In the genomic region with DNA sequence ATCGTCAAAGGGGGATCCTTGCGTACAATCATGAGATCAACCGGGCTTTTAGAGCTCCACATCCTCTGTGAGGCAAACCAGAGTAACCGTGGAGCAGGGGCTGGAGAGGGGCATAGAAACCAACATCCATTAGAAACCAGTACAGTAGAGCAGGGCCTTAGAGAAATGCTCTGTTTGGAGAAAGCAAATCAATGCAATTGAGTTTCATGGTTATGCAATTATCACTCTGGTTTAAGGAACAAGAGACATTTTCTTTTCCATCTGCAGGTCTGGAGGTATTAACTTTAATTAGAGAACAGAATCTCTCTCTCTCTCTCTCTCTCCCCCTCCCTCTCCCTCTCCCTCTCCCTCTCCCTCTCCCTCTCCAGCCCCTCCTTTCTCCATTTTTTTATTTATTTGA, we compare ENCODE assay signal across 41 mouse cellular contexts. TPM values are rescaled to one million over a fixed set of nuclear protein-coding genes. Genes with fewer than 3 reads are reported as not detected.
"Had no signal": no experiment of that assay in that cellular context is flagged by ENCODE, and none has a peak within 500 bp of the region (broad histone marks: within the 10 kb centered on the region; RNA-seq: fewer than 3 reads in every experiment).

No protein-coding gene starts in this region.

- H3K9me3 ChIP-seq: limb, embryonic 10.5 days; limb, embryonic 12.5 days; limb, embryonic 13.5 days; limb, embryonic 15.5 days; liver, embryonic 12.5 days; liver, embryonic 13.5 days; liver, embryonic 15.5 days; lung, embryonic 15.5 days; megakaryocyte, embryonic 14.5 days; midbrain, embryonic 10.5 days; midbrain, embryonic 12.5 days; midbrain, embryonic 13.5 days; midbrain, embryonic 15.5 days; neural tube, embryonic 12.5 days; neural tube, embryonic 13.5 days had no signal

- H3K36me3 ChIP-seq: limb, embryonic 10.5 days; limb, embryonic 12.5 days; limb, embryonic 13.5 days; limb, embryonic 15.5 days; liver, embryonic 12.5 days; liver, embryonic 13.5 days; liver, embryonic 15.5 days; lung, embryonic 15.5 days; midbrain, embryonic 10.5 days; midbrain, embryonic 12.5 days; midbrain, embryonic 13.5 days; midbrain, embryonic 15.5 days; neural tube, embryonic 12.5 days; neural tube, embryonic 13.5 days had no signal

- H3K27ac ChIP-seq: limb, embryonic 10.5 days; limb, embryonic 12.5 days; limb, embryonic 13.5 days; limb, embryonic 15.5 days; liver, embryonic 12.5 days; liver, embryonic 13.5 days; liver, embryonic 14.5 days; liver, embryonic 15.5 days; lung, embryonic 15.5 days; macrophage; midbrain, embryonic 10.5 days; midbrain, embryonic 12.5 days; midbrain, embryonic 13.5 days; midbrain, embryonic 15.5 days; neural tube, embryonic 12.5 days; neural tube, embryonic 13.5 days had no signal

- H3K4me1 ChIP-seq: limb, embryonic 12.5 days; limb, embryonic 13.5 days; limb, embryonic 15.5 days; liver, embryonic 12.5 days; liver, embryonic 13.5 days; liver, embryonic 15.5 days; megakaryocyte, embryonic 14.5 days; midbrain, embryonic 10.5 days; midbrain, embryonic 12.5 days; midbrain, embryonic 13.5 days; midbrain, embryonic 15.5 days; neural tube, embryonic 12.5 days; neural tube, embryonic 13.5 days had no signal

- DNase-seq: left cerebral cortex, postnatal 4 days; liver; liver, embryonic 13.5 days; liver, postnatal 0 days; lung, adult 18-20 months; lung, adult 2 months; lung, embryonic 14.5 days; lung, postnatal 10 days; lung, postnatal 14 days; lung, postnatal 36 days; lung, postnatal 4 days; midbrain, embryonic 14.5 days had no signal

- H3K4me2 ChIP-seq: limb, embryonic 12.5 days; limb, embryonic 13.5 days; limb, embryonic 15.5 days; liver, embryonic 11.5 days; liver, embryonic 12.5 days; liver, embryonic 13.5 days; liver, embryonic 15.5 days; lung, embryonic 14.5 days; lung, embryonic 15.5 days; midbrain, embryonic 11.5 days; midbrain, embryonic 12.5 days; midbrain, embryonic 13.5 days; midbrain, embryonic 15.5 days; neural tube, embryonic 12.5 days; neural tube, embryonic 13.5 days had no signal

- H3K9ac ChIP-seq: limb, embryonic 12.5 days; limb, embryonic 13.5 days; limb, embryonic 15.5 days; liver, embryonic 12.5 days; liver, embryonic 13.5 days; liver, embryonic 14.5 days; liver, embryonic 15.5 days; liver, postnatal 0 days; lung, embryonic 14.5 days; lung, embryonic 15.5 days; midbrain, embryonic 12.5 days; midbrain, embryonic 13.5 days; midbrain, embryonic 15.5 days; neural tube, embryonic 12.5 days; neural tube, embryonic 13.5 days had no signal

- ATAC-seq: liver, embryonic 12.5 days; liver, postnatal 0 days; lung, postnatal 0 days; midbrain, embryonic 13.5 days; midbrain, embryonic 15.5 days; midbrain, embryonic 16.5 days had no signal

- H3K27me3 ChIP-seq: limb, embryonic 12.5 days; limb, embryonic 13.5 days; limb, embryonic 15.5 days; liver, embryonic 12.5 days; liver, embryonic 13.5 days; liver, embryonic 15.5 days; lung, embryonic 15.5 days; midbrain, embryonic 12.5 days; midbrain, embryonic 13.5 days; midbrain, embryonic 15.5 days; neural tube, embryonic 12.5 days; neural tube, embryonic 13.5 days had no signal

- H3K4me3 ChIP-seq: limb, embryonic 10.5 days; limb, embryonic 12.5 days; limb, embryonic 13.5 days; limb, embryonic 15.5 days; liver, embryonic 12.5 days; liver, embryonic 13.5 days; liver, embryonic 15.5 days; lung, embryonic 15.5 days; megakaryocyte, embryonic 14.5 days; midbrain, embryonic 10.5 days; midbrain, embryonic 12.5 days; midbrain, embryonic 13.5 days; midbrain, embryonic 15.5 days; myocyte; neural tube, embryonic 12.5 days; neural tube, embryonic 13.5 days had no signal

RNA-seq across cellular contexts. Expression of a gene that starts 29.9 kb away (rescaled TPM):
- total RNA-seq: left cerebral cortex, postnatal 10 days; left cerebral cortex, postnatal 14 days; left cerebral cortex, postnatal 25 days; left cerebral cortex, postnatal 36 days; left cerebral cortex, postnatal 4 days; megakaryocyte-erythroid progenitor cell, adult 5-6 weeks; midbrain, postnatal 0 days had no signal
- polyA plus RNA-seq: limb, embryonic 10.5 days; limb, embryonic 11.5 days; limb, embryonic 12.5 days; limb, embryonic 13.5 days; lung, embryonic 14.5 days; midbrain, embryonic 10.5 days; midbrain, embryonic 11.5 days; midbrain, embryonic 12.5 days; midbrain, embryonic 13.5 days; midbrain, embryonic 14.5 days; midbrain, embryonic 15.5 days; midbrain, embryonic 16.5 days; midbrain, postnatal 0 days; myocyte; neural tube, embryonic 11.5 days; neural tube, embryonic 12.5 days; neural tube, embryonic 13.5 days had no signal
